Mouse (Mus musculus) liver, embryonic 14.5 days (tissue): ENCODE data around the gene Srms.

Experiments
- CTCF ChIP-seq: IDR thresholded peaks from 2 replicates; pipeline ENCODE4 v1.5.1; 2016; ENCODE audit warnings: antibody characterized with exemption, low read depth, control low read depth
- EP300 ChIP-seq: IDR thresholded peaks from 2 replicates; pipeline ENCODE4 v1.6.1; 2016; ENCODE audit warnings: antibody characterized with exemption, low read depth

- TF ChIP-seq CTCF (no peak), EP300 (no peak)
These were observed 20.5 kb upstream of the Srms start for GRCm38 (mm10) chr2:181233443-181233842.
